Mouse (Mus musculus): ENCODE measurements around the gene Zfp213.

DNA sequence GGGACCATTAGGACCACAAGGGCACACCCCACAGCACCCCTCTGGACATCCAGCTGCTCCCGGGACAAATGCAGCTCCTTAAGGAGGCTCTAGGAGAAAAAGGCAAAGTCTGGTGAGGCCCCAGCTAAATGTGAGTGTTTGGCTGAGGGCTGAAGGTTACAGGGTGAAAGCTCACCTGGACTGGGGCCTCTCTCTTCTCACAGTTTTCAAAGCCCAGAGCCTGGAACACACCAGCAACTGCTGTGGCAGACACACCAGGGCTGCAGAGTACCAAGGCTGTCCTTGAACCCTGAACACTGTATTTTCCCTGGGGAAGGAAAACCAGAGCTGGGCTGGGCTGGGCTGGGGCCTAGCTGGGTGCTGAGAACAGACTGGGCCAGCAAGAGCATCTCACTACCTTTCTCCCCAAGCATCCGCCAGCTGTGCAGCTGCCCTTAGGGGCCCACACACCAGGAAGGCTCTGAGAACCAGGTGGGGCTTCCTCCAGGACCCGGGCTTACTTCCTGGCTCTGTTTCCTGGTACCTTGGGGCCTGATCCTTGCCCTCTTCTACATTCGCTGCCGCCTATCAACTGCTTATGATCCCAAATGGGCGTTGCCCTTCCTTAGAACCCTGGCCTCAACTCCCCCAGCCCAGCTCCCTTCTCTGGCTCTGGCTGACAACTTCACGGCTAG lies 8.7 kb downstream of the Zfp213 start:
- no peak for TF ChIP-seq POLR2A (IDR thresholded peaks at IDR 0.05; ENCODE audit: borderline replicate concordance, extremely low read depth, low read depth, low read length)
- TF ChIP-seq CTCF (IDR thresholded peaks at IDR 0.05; ENCODE audit: insufficient read depth, low read length): no peak

Data from lung, adult 2 months (tissue).